Mouse (Mus musculus): ENCODE data around the gene Slc6a4.

Slc6a4 gene

GRCm38 (mm10) chr11:76997916-76998704 lies at the start of gene Slc6a4:
Gene Slc6a4, plus strand, starts transcription at chr11:76998603.
- DNase-seq (ENCODE audit: low spot score), result no peak

DNA sequence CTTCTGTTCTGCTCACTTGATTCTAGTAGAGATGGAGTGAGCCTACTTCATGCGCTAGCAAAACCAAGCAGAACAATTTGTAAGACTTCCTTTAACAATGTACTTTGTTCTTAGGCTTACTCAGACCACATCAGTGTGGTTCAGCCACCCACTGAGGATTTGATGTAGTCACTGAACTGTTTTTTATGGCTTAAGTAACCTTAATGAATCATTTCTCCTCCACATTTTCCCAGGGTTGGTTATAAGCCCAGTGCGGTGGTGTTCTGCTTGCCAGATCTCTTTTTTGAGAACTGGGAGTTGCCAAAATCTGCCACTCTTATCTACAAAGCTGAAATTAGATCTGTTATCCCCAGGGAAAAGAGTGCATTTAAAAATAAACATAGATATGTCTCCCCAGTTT lies 44.9 kb upstream of the Slc6a4 start:
- peak; percentile 43 for DNase-seq (ENCODE audit: low spot score)

DNA sequence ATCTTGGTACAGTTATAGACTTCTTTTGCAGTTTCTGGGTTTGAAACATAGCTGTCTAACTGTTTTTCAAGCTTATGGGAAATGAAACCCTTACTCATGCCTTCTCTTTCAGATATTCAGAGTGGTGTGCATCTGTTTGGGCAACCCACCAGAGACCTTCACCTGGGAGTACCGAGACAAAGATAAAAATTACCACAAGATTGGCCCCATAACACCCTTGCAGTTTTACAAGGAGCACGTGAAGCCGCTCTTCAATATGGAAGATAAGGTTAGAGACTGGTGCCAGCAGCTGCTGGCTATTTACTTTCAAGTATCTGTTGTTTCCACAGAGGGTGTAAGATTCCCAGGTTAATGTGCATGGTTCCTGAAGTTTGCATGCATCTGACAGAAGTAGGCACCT lies 32.7 kb upstream of the Slc6a4 start:
- DNase-seq (ENCODE audit: low spot score), result no peak

GRCm38 (mm10) chr11:76970328-76970727 lies 28.1 kb upstream of the Slc6a4 start:
- no peak for DNase-seq (ENCODE audit: low spot score)

GRCm38 (mm10) chr11:76974680-76975319 lies 23.6 kb upstream of the Slc6a4 start:
- DNase-seq (ENCODE audit: low spot score), result no peak

DNA sequence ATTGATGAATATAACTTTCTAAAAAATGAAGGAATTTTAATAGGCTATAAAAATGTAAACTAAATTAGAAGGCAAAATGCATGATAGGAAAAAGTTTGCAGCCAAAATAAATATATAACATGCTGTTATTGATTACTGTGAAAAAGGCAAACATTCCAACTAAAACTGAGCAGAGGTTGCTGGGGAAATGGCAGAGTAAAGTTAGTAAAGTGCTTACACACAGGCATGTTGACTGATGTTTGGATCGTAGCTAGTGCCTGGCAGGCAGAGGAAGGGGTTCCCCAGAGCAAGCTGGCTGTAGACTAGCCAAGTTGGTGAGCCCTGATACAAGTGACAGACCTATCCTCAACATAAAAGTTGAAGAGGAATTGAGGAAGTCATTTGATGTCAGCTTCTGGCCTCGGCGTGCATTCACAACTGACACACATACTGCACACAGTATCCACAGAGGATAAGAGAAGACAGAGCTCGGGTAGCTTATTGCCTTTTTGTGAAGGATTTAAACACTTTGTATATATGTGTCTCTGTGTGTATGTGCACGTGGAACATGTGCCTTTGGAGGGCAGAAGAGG lies 16.7 kb upstream of the Slc6a4 start:
- no peak for DNase-seq (ENCODE audit: low spot score)

- DNase-seq (ENCODE audit: low spot score), result no peak
Observed at GRCm38 (mm10) chr11:76982415-76982814, 16.0 kb upstream of the Slc6a4 start.

- no peak for DNase-seq (ENCODE audit: low spot score)
Observed at GRCm38 (mm10) chr11:76983641-76984040, 14.8 kb upstream of the Slc6a4 start.

DNA sequence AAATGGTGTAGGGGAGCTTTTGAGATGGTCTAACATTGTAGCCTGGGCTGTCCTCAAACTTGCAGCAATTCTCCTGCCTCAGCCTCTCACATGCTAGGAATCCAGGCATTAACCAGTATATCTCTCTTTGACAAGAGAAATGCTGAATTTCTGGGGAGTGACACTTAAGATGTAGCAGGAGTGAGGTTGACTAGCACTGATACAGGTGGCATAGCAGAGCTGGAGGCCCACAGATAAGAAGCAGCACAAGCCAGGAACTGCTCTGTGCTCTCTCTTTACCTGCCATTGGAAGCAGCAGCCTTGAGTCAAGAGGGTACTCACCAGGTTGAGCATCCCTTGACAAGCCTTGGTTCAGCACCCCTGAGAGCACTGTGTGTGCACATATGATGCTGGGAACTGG lies 14.2 kb upstream of the Slc6a4 start:
- DNase-seq (ENCODE audit: low spot score), result no peak

- DNase-seq (ENCODE audit: low spot score), result no peak
Observed at GRCm38 (mm10) chr11:76990839-76991238, 7.6 kb upstream of the Slc6a4 start.

DNA sequence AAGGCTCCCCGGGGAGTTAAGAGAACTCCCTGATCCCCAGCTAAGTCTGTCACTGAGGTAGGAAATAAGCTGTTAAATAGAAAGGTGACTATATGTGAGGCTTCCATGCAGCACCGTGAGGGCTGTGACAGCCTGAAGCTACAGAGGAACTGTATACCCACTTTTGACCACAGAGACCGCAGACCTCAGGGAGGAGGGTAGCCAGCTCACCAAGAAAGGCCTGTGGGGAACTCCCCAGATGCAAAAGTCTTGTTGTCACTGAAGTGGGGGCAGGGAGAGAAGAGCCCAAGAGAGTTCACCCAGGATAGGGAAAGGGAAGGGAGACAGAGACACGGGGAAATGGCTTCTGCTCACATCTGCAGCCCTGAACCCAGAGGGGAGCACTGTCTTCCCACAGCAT lies 5.5 kb upstream of the Slc6a4 start:
- DNase-seq (ENCODE audit: low spot score), result no peak

GRCm38 (mm10) chr11:76995966-76996672 lies 2.3 kb upstream of the Slc6a4 start:
- DNase-seq (ENCODE audit: low spot score), result no peak

DNA sequence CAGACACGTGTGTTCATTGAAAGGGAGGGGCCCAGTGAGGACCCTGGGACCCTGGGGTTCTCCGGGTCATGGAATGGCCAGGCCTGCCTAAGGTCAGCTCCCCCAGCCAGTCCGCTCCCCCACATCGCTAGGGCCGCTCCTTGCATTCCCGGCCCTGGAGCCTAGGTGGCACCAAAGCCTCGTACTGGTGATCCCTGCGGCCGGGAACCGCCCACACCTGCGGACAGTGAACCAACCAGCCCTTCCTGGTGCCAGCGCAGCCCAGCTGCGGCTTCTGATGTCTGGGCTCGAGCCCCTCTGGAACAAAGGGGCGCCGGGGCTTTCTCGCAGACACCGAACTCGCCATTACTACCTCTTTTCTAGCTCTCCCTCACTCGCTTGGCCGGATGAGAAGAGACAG lies 1.1 kb upstream of the Slc6a4 start:
- DNase-seq (ENCODE audit: low spot score), result peak; percentile 19

DNA sequence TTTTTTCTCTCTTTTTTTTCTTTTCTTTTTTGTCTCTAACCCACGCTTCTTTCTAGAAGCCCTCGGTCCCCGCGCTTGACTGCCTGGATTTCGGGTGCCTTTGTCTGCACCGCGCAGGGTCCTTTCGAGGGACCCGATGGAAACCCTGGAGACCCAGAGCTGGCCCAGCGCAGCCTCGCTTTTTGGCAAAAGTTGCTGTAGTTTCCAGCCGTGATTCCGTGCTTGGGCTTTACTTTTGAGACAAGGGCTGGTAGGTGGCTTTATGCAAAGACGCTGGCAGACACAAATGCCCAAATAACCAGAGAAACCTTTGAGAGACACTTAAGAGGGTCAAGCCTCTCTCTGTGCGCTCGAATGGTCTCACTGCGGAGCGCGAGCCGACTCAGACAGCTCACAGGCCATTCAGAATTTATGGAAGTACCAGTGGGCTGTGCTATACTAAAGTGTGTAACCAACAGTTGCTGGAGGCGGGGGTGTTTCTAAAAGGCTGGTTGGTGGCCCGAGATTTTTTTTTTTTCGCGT lies 363 bp downstream of the Slc6a4 start:
- DNase-seq (ENCODE audit: low spot score), result no peak

DNA sequence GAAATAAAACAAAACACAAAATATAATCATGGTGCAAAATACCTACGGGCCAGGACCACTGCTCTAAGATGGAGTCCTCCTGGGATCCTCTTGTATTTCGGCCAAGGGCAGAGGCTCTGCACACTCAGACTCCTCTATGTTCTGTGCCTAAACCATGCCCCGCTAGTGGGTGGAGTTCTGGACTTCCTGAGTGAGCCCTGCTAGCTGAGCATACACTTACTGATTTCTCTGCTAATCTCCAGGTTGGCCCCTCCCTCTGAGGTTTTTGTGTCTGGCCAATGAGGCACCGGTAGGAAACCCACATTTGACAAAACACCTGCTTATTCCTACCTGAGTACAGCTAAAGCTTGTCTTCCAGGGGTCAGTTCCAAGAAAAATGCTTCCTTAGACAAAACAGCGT lies 2.3 kb downstream of the Slc6a4 start:
- DNase-seq (ENCODE audit: low spot score), result no peak

GRCm38 (mm10) chr11:77002361-77002760 lies 4.0 kb downstream of the Slc6a4 start:
- DNase-seq (ENCODE audit: low spot score), result no peak

DNA sequence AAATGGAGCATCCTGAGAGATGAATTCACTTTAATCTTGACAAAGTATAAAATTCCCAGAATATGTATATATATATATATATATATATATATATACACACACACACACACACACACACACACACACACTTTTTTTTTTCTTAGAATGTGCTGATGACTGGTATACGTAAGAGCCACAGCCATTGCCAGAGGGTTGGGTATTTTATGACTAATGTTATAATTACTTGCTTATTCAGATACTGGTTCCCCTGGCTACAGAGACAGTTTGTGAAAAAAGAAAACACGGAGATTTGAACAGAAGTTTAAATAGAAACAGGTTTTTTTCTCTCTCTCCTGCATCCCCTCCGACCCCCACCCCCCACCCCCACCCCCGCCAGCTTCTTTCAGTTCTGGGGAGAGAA lies 7.5 kb downstream of the Slc6a4 start:
- no peak for DNase-seq (ENCODE audit: low spot score)

DNA sequence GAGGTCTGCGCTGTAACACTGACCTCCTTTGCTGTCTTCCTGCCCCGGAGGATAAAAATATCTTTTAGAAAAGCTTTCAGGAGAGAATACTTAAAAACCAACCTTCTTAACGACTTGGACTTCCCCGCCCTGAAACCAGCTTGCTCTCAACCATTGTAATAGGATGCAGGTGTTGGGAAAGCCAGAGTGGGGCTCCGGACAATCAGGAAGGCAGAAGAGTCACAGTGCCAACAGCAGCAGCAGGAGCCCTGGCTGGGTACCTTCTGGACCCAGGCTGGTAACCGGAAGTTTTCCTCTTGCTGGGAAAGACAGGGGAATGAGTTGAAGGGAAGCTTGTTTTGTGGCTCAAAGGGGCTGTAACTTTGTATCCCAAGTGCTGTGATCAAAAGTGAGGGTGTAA lies 8.2 kb downstream of the Slc6a4 start:
- DNase-seq (ENCODE audit: low spot score), result no peak

- no peak for DNase-seq (ENCODE audit: low spot score)
Observed at GRCm38 (mm10) chr11:77009069-77010025, 10.9 kb downstream of the Slc6a4 start.

DNA sequence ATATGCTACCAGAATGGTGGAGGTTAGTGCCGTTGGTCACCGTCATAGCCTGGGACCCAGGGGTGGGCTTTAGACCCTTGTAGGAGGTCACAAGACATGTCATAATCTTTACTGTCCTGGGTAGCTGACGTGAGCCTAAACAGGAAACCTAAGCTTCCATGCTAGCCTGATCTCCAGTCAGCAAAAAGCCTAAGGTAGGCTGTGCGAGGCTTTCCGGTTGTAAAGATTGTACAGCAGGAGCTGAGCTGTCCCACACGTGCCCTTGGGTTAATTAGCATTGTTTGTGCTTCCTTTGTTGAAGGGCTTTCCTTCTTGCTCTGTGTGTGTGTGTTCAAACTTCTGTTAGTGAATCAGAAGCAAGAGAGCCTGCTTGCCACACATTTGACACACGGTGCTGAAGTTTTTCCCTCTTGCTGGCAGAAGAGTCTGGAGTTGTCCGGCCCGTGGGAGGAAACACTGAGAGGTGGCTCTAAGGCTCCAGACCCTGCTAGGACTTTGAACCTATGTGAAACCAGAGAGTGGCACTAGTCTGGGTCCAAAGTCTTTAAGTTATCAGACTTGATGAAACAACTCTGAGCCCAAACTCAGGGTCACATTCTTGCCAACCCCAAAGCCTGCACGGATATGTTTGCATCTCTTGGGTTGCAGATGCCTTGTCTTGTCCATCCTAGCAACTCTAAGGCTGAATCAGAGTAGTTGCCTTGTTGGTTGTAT lies 12.5 kb downstream of the Slc6a4 start:
- no peak for DNase-seq (ENCODE audit: low spot score)

- DNase-seq (ENCODE audit: low spot score), result no peak
Observed at GRCm38 (mm10) chr11:77018046-77018445, 19.6 kb downstream of the Slc6a4 start.

All from left cerebral cortex, adult 11 months (tissue).